Mouse (Mus musculus) limb, embryonic 14.5 days (tissue): ENCODE data around the gene Tifab. TPM values are rescaled to one million over a fixed set of nuclear protein-coding genes. Genes with fewer than 3 reads are reported as not detected.

Experiments used
- ATAC-seq: fragments of 200-750 bp; cut with Nextera tagmentation; 2 replicates; pipeline ENCODE4 v1.8.0; 2017; ENCODE audit warnings: low read depth, moderate number of reproducible peaks, moderate TSS enrichment; ENCODE audit not compliant: low FRiP score
- DNase-seq: peaks from one replicate; pipeline ENCODE4 v3.0.0-alpha.2; 2015; ENCODE audit warnings: low spot score
- H3K27ac ChIP-seq: fragments of 300-500 bp; sonication (generic); replicated peaks from 2 replicates; pipeline ENCODE4 v1.5.1; 2014; ENCODE audit warnings: low read depth, mild to moderate bottlenecking, low read length, moderate library complexity, mixed read lengths
- H3K27me3 ChIP-seq: fragments of 300-500 bp; sonication (generic); 2 replicates; pipeline ENCODE4 v1.6.1; 2014; ENCODE audit warnings: low read length, mixed read lengths; ENCODE audit not compliant: control insufficient read depth, insufficient read depth
- H3K36me3 ChIP-seq: fragments of 300-500 bp; sonication (generic); 2 replicates; pipeline ENCODE4 v1.6.1; 2014; ENCODE audit warnings: mild to moderate bottlenecking, low read length, moderate library complexity, mixed read lengths; ENCODE audit not compliant: control insufficient read depth, insufficient read depth
- H3K4me1 ChIP-seq: fragments of 300-500 bp; sonication (generic); 2 replicates; pipeline ENCODE4 v1.6.1; 2014; ENCODE audit warnings: antibody characterized with exemption, low read length, mixed read lengths; ENCODE audit not compliant: control insufficient read depth, insufficient read depth
- H3K4me2 ChIP-seq: fragments of 300-500 bp; sonication (generic); replicated peaks from 2 replicates; pipeline ENCODE4 v1.6.1; 2014; ENCODE audit warnings: low read depth, mild to moderate bottlenecking, low read length, moderate library complexity; ENCODE audit not compliant: severe bottlenecking
- H3K4me3 ChIP-seq: fragments of 300-500 bp; sonication (generic); replicated peaks from 2 replicates; pipeline ENCODE4 v1.5.1; 2014; ENCODE audit warnings: low read length
- H3K9ac ChIP-seq: fragments of 300-500 bp; sonication (generic); 2 replicates; pipeline ENCODE4 v1.6.1; 2014; ENCODE audit warnings: mild to moderate bottlenecking, low read depth, low read length, moderate library complexity; ENCODE audit not compliant: severe bottlenecking
- H3K9me3 ChIP-seq: fragments of 300-500 bp; sonication (generic); 2 replicates; pipeline ENCODE4 v1.6.1; 2016; ENCODE audit warnings: low read length; ENCODE audit not compliant: control insufficient read depth
- POLR2A ChIP-seq: fragments of 200-500 bp; IDR thresholded peaks from 2 replicates; pipeline ENCODE4 v1.8.0; 2012; ENCODE audit warnings: inconsistent platforms, mild to moderate bottlenecking, moderate library complexity, borderline replicate concordance; ENCODE audit not compliant: insufficient read depth, insufficient read length; ENCODE audit errors: extremely low read depth
- WGBS: fragments of 180-500 bp; shearing (Covaris S2); extraction: QIAGEN DNeasy Blood & Tissue Kit; methylation state at CpG from one replicate; pipeline ENCODE4 v1.1.7; 2014; 5-methylcytosine and 5-hydroxymethylcytosine counted together
- polyA plus RNA-seq, 2 experiments: library from polyadenylated mRNA; depleted of rRNA in 1 of 2; stranded (reverse) in 1 of 2; unstranded in 1 of 2; fragments of >200 nt; fragmentation: Nextera tagmentation in 1 of 2; extraction: Ambion mirVana in 1 of 2; gene quantifications; 2 replicates each; pipeline versions ENCODE4 v1.2.1 to v1.2.3; 2012 to 2014

The Tifab gene
- polyA plus RNA-seq, 2 experiments, result 1.1 to 2.0 TPM

GRCm38 (mm10) chr13:56191225-56191624 lies 12.5 kb upstream of the Tifab start:
- H3K4me1 ChIP-seq, result no peaks in the 10 kb centered on the region
- no peak overlapping the region for H3K4me3 ChIP-seq
- ATAC-seq (no peak), DNase-seq (peak; percentile 20)
- H3K36me3 ChIP-seq, result no peaks in the 10 kb centered on the region
- no peak overlapping the region for H3K4me2 ChIP-seq
- no peak overlapping the region for H3K9ac ChIP-seq
- H3K27ac ChIP-seq, result no peak overlapping the region
- no peaks in the 10 kb centered on the region for H3K27me3 ChIP-seq
- H3K9me3 ChIP-seq, result no peaks in the 10 kb centered on the region
- no peak for TF ChIP-seq POLR2A
- 28% methylated on average over 3 of the region's 3 CpGs for WGBS

GRCm38 (mm10) chr13:56189688-56190087 lies 11.0 kb upstream of the Tifab start:
- no peaks in the 10 kb centered on the region for H3K36me3 ChIP-seq
- no peak for TF ChIP-seq POLR2A
- ATAC-seq (no peak), DNase-seq (no peak)
- H3K4me3 ChIP-seq, result no peak overlapping the region
- no peaks in the 10 kb centered on the region for H3K9me3 ChIP-seq
- no peak overlapping the region for H3K4me2 ChIP-seq
- H3K27ac ChIP-seq, result no peak overlapping the region
- WGBS, result 84% methylated on average over 5 of the region's 5 CpGs
- H3K27me3 ChIP-seq, result no peaks in the 10 kb centered on the region
- H3K4me1 ChIP-seq, result no peaks in the 10 kb centered on the region
- no peak overlapping the region for H3K9ac ChIP-seq

GRCm38 (mm10) chr13:56183687-56184086 lies 5.0 kb upstream of the Tifab start:
- TF ChIP-seq POLR2A, result no peak
- H3K27me3 ChIP-seq, result no peaks in the 10 kb centered on the region
- 93% methylated on average over 5 of the region's 5 CpGs for WGBS

GRCm38 (mm10) chr13:56181424-56181823 lies 2.7 kb upstream of the Tifab start:
- H3K4me3 ChIP-seq, result no peak overlapping the region
- no peaks in the 10 kb centered on the region for H3K9me3 ChIP-seq
- H3K27ac ChIP-seq, result no peak overlapping the region
- no peaks in the 10 kb centered on the region for H3K27me3 ChIP-seq
- H3K36me3 ChIP-seq, result no peaks in the 10 kb centered on the region
- no peak overlapping the region for H3K4me2 ChIP-seq
- WGBS, result 73% methylated on average over 8 of the region's 8 CpGs
- no peak for DNase-seq
- no peak for TF ChIP-seq POLR2A
- peaks cover under 1% of the 10 kb centered on the region; the same call in 1 of the 2 replicates for H3K4me1 ChIP-seq
- ATAC-seq, result no peak
- no peak overlapping the region for H3K9ac ChIP-seq

More at GRCm38 (mm10) chr13:56183687-56184086, 5.0 kb upstream of the Tifab start:
- H3K9me3 ChIP-seq, result no peaks in the 10 kb centered on the region
- DNase-seq, result no peak
- H3K4me2 ChIP-seq, result no peak overlapping the region
- H3K27ac ChIP-seq, result no peak overlapping the region
- no peak overlapping the region for H3K4me3 ChIP-seq
- ATAC-seq, result no peak
- H3K36me3 ChIP-seq, result no peaks in the 10 kb centered on the region
- no peaks in the 10 kb centered on the region for H3K4me1 ChIP-seq
- H3K9ac ChIP-seq, result no peak overlapping the region

DNA sequence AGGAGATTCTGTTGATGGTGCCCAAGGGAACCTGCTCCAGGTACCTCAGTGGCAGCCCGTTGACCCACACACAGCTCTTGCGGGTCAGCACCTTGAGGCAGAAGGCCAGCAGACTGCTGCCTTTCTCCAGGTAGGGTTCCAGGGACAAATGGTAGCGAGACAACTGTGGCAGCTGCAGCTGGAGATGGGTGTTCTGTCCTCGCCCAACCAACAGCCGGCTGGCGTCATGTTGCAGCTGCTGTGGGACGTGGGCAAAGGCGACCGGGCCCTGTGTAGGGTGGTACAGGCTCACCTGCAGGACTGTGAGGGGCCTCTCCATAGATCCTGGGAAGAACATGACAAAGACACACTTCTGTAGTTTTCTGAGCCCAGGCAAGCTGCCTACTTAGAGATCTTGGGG lies 2.4 kb downstream of the Tifab start:
- no peak for TF ChIP-seq POLR2A
- WGBS, result 85% methylated on average over 9 of the region's 9 CpGs

DNA sequence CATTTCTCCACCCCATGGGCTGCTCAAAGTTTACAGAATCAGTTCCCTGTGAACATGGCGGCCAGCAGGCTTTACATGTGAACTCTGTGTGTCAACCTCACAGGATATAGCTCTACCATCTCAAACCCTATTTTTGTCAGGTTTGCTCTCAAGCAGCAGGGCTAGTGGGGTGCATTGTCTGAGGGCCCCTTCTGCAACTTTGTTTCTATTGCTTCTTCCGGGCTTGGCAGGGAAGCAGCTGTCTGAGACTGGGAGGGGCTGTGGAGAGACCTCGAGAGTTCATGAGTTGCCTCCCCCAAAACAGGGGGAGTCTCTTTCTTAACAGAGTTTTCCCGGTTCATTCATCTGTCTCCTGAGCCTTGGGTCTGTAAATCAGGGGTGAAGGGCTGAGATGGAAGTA lies 2.8 kb downstream of the Tifab start:
- Histone ChIP-seq H3K27me3 (no peaks in the 10 kb centered on the region), H3K27ac (peak overlapping the region; percentile 27; the same call in 1 of the 2 replicates), H3K4me3 (no peak overlapping the region), H3K4me2 (no peak overlapping the region), H3K9ac (no peak overlapping the region), H3K9me3 (no peaks in the 10 kb centered on the region), H3K4me1 (peaks cover 38% of the 10 kb centered on the region), H3K36me3 (no peaks in the 10 kb centered on the region)
- ATAC-seq (0 out of 2 replicates have a peak, but pooled peaks have one; percentile 1), DNase-seq (no peak)
- no peak for TF ChIP-seq POLR2A
- WGBS, result 28% methylated on average over 4 of the region's 4 CpGs

More for the DNA sequence above, 2.4 kb downstream of the Tifab start:
- ATAC-seq (peak; percentile 13; the same call in 1 of the 2 replicates), DNase-seq (no peak)
- Histone ChIP-seq H3K9ac (no peak overlapping the region), H3K27me3 (no peaks in the 10 kb centered on the region), H3K4me3 (no peak overlapping the region), H3K4me1 (peaks cover 34% of the 10 kb centered on the region), H3K27ac (no peak overlapping the region), H3K4me2 (no peak overlapping the region), H3K9me3 (no peaks in the 10 kb centered on the region), H3K36me3 (no peaks in the 10 kb centered on the region)
